Mouse (Mus musculus) liver, embryonic 14.5 days (tissue): ENCODE measurements around the gene Arrdc5.

ENCODE experiments used
- CTCF ChIP-seq: IDR thresholded peaks from 2 replicates; pipeline ENCODE4 v1.5.1; 2016; ENCODE audit warnings: antibody characterized with exemption, low read depth, control low read depth
- EP300 ChIP-seq: IDR thresholded peaks from 2 replicates; pipeline ENCODE4 v1.6.1; 2016; ENCODE audit warnings: antibody characterized with exemption, low read depth

DNA sequence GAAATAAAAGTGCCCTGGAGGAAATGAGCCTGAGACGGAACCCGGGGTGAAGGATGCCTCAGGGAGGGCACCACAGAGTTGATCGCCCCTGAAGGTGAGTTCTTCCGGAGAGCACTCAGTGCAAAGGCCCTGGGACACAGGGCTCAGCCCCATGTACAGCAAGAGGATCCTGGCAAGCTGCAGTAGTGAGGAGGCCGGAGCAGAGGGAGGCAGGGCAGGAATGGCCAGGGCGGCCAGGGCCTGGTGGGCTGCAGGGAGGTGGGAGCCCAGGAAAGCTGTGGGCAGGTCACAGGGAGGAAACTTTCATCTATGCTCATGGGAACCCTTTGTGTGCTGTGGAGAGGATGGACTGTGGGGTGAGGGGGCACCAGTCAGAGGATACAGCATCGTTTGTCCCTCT lies 26.6 kb downstream of the Arrdc5 start:
- TF ChIP-seq CTCF = no peak
- TF ChIP-seq EP300 = no peak
